Mouse (Mus musculus): Measurements from ENCODE around the gene Neto2. TPM values are rescaled to one million over a fixed set of nuclear protein-coding genes. Genes with fewer than 3 reads are reported as not detected.

Neto2 gene
- 13.1 and 14.5 TPM in 2 replicates for polyA plus RNA-seq (2016; fragmentation: Nextera tagmentation; extraction: Ambion mirVana)

GRCm38 (mm10) chr8:85700751-85701351, at the start of gene Neto2:
TSS of gene Neto2 (minus strand) at chr8:85700924.
- H3K27ac ChIP-seq (replicated peaks), result peak within 1 kb of the TSS; percentile 97

GRCm38 (mm10) chr8:85745053-85745452, 44.3 kb upstream of the Neto2 start:
- H3K4me3 ChIP-seq, result no peak overlapping the region
- WGBS, result 97% methylated on average over 2 of the region's 2 CpGs
- H3K27me3 ChIP-seq (replicated peaks; ENCODE audit: low read depth, poor library complexity, severe bottlenecking), result no peaks in the 10 kb centered on the region
- H3K27ac ChIP-seq (replicated peaks), result no peak overlapping the region
- H3K36me3 ChIP-seq (replicated peaks), result 0 out of 2 replicates have a peak, but pooled peaks cover 8% of the 10 kb centered on the region
- no peaks in the 10 kb centered on the region for H3K9me3 ChIP-seq
- H3K4me1 ChIP-seq, result no peaks in the 10 kb centered on the region
- no peak for DNase-seq (ENCODE audit: low spot score)

More at GRCm38 (mm10) chr8:85700751-85701351, at the start of gene Neto2:
- WGBS, result 6% methylated on average over 65 of the region's 65 CpGs
- peak; percentile 87 for DNase-seq (ENCODE audit: low spot score)
- H3K27me3 ChIP-seq (replicated peaks; ENCODE audit: low read depth, poor library complexity, severe bottlenecking), result peaks cover 27% of the 10 kb centered on the region
- H3K4me3 ChIP-seq, result peak within 1 kb of the TSS; percentile 79
- peaks cover 17% of the 10 kb centered on the region for H3K4me1 ChIP-seq
- H3K36me3 ChIP-seq (replicated peaks), result no peaks in the 10 kb centered on the region
- no peaks in the 10 kb centered on the region for H3K9me3 ChIP-seq

- no peak overlapping the region for H3K4me3 ChIP-seq
- no peak for DNase-seq (ENCODE audit: low spot score)
- 92% methylated on average over 3 of the region's 3 CpGs for WGBS
- H3K36me3 ChIP-seq (replicated peaks), result peaks cover 22% of the 10 kb centered on the region
- H3K27me3 ChIP-seq (replicated peaks; ENCODE audit: low read depth, poor library complexity, severe bottlenecking), result no peaks in the 10 kb centered on the region
- no peak overlapping the region for H3K27ac ChIP-seq (replicated peaks)
- no peaks in the 10 kb centered on the region for H3K9me3 ChIP-seq
- no peaks in the 10 kb centered on the region for H3K4me1 ChIP-seq
Measured at GRCm38 (mm10) chr8:85730545-85730944, 29.8 kb upstream of the Neto2 start.

- no peak overlapping the region for H3K4me3 ChIP-seq
- peaks cover 23% of the 10 kb centered on the region for H3K36me3 ChIP-seq (replicated peaks)
- H3K4me1 ChIP-seq, result no peaks in the 10 kb centered on the region
- H3K27ac ChIP-seq (replicated peaks), result no peak overlapping the region
- H3K27me3 ChIP-seq (replicated peaks; ENCODE audit: low read depth, poor library complexity, severe bottlenecking), result no peaks in the 10 kb centered on the region
- 87% methylated on average over 5 of the region's 5 CpGs for WGBS
- H3K9me3 ChIP-seq, result no peaks in the 10 kb centered on the region
- DNase-seq (ENCODE audit: low spot score), result no peak
Measured at GRCm38 (mm10) chr8:85717271-85717670, 16.5 kb upstream of the Neto2 start.

GRCm38 (mm10) chr8:85716696-85717095, 16.0 kb upstream of the Neto2 start:
- Histone ChIP-seq H3K4me3 (no peak overlapping the region), H3K4me1 (no peaks in the 10 kb centered on the region), H3K27ac (replicated peaks) (no peak overlapping the region), H3K9me3 (no peaks in the 10 kb centered on the region), H3K27me3 (replicated peaks; ENCODE audit: low read depth, poor library complexity, severe bottlenecking) (no peaks in the 10 kb centered on the region), H3K36me3 (replicated peaks) (peaks cover 18% of the 10 kb centered on the region)
- WGBS, result 92% methylated on average over 4 of the region's 4 CpGs
- no peak for DNase-seq (ENCODE audit: low spot score)

- Histone ChIP-seq H3K4me1 (no peaks in the 10 kb centered on the region), H3K9me3 (no peaks in the 10 kb centered on the region), H3K27ac (replicated peaks) (no peak overlapping the region), H3K36me3 (replicated peaks) (no peaks in the 10 kb centered on the region), H3K4me3 (no peak overlapping the region), H3K27me3 (replicated peaks; ENCODE audit: low read depth, poor library complexity, severe bottlenecking) (peaks cover 16% of the 10 kb centered on the region)
- 78% methylated on average over 2 of the region's 2 CpGs for WGBS
- DNase-seq (ENCODE audit: low spot score), result no peak
Measured at GRCm38 (mm10) chr8:85706988-85707387, 6.3 kb upstream of the Neto2 start.

GRCm38 (mm10) chr8:85700101-85700750, 498 bp downstream of the Neto2 start:
- Histone ChIP-seq H3K4me3 (peak overlapping the region; percentile 79), H3K27ac (replicated peaks) (peak overlapping the region; percentile 97), H3K27me3 (replicated peaks; ENCODE audit: low read depth, poor library complexity, severe bottlenecking) (peaks cover 27% of the 10 kb centered on the region), H3K4me1 (peaks cover 17% of the 10 kb centered on the region), H3K9me3 (no peaks in the 10 kb centered on the region), H3K36me3 (replicated peaks) (no peaks in the 10 kb centered on the region)
- under 1% methylated on average over 84 of the region's 84 CpGs for WGBS
- peak; percentile 90 for DNase-seq (ENCODE audit: low spot score)

- peak; percentile 81 for DNase-seq (ENCODE audit: low spot score)
- Histone ChIP-seq H3K27ac (replicated peaks) (no peak overlapping the region), H3K4me1 (peaks cover 17% of the 10 kb centered on the region), H3K9me3 (no peaks in the 10 kb centered on the region), H3K36me3 (replicated peaks) (no peaks in the 10 kb centered on the region), H3K4me3 (peak overlapping the region; percentile 79), H3K27me3 (replicated peaks; ENCODE audit: low read depth, poor library complexity, severe bottlenecking) (peaks cover 27% of the 10 kb centered on the region)
- WGBS, result 2% methylated on average over 6 of the region's 6 CpGs
Measured at GRCm38 (mm10) chr8:85699051-85699450, 1.7 kb downstream of the Neto2 start.

GRCm38 (mm10) chr8:85665146-85665545, 35.6 kb downstream of the Neto2 start:
- Histone ChIP-seq H3K4me3 (no peak overlapping the region), H3K4me1 (no peaks in the 10 kb centered on the region), H3K27me3 (replicated peaks; ENCODE audit: low read depth, poor library complexity, severe bottlenecking) (no peaks in the 10 kb centered on the region), H3K36me3 (replicated peaks) (peaks cover 21% of the 10 kb centered on the region), H3K27ac (replicated peaks) (no peak overlapping the region), H3K9me3 (no peaks in the 10 kb centered on the region)
- no peak for DNase-seq (ENCODE audit: low spot score)

- Histone ChIP-seq H3K9me3 (no peaks in the 10 kb centered on the region), H3K4me3 (no peak overlapping the region), H3K27ac (replicated peaks) (no peak overlapping the region), H3K27me3 (replicated peaks; ENCODE audit: low read depth, poor library complexity, severe bottlenecking) (no peaks in the 10 kb centered on the region), H3K4me1 (no peaks in the 10 kb centered on the region), H3K36me3 (replicated peaks) (peaks cover 16% of the 10 kb centered on the region)
- WGBS, result 60% methylated on average over 5 of the region's 5 CpGs
- peak; percentile 51 for DNase-seq (ENCODE audit: low spot score)
Measured at GRCm38 (mm10) chr8:85661995-85662394, 38.7 kb downstream of the Neto2 start.

GRCm38 (mm10) chr8:85651201-85651600, 49.5 kb downstream of the Neto2 start:
- 91% methylated on average over 2 of the region's 2 CpGs for WGBS
- no peaks in the 10 kb centered on the region for H3K4me1 ChIP-seq
- H3K36me3 ChIP-seq (replicated peaks), result peaks cover 25% of the 10 kb centered on the region
- H3K4me3 ChIP-seq, result no peak overlapping the region
- no peak for DNase-seq (ENCODE audit: low spot score)
- H3K27me3 ChIP-seq (replicated peaks; ENCODE audit: low read depth, poor library complexity, severe bottlenecking), result no peaks in the 10 kb centered on the region
- H3K9me3 ChIP-seq, result no peaks in the 10 kb centered on the region
- no peak overlapping the region for H3K27ac ChIP-seq (replicated peaks)

GRCm38 (mm10) chr8:85648553-85648952, 52.2 kb downstream of the Neto2 start:
- no peaks in the 10 kb centered on the region for H3K9me3 ChIP-seq
- no peaks in the 10 kb centered on the region for H3K4me1 ChIP-seq
- no peak for DNase-seq (ENCODE audit: low spot score)
- peaks cover 47% of the 10 kb centered on the region for H3K36me3 ChIP-seq (replicated peaks)
- H3K4me3 ChIP-seq, result no peak overlapping the region
- H3K27me3 ChIP-seq (replicated peaks; ENCODE audit: low read depth, poor library complexity, severe bottlenecking), result no peaks in the 10 kb centered on the region
- H3K27ac ChIP-seq (replicated peaks), result no peak overlapping the region

- H3K9me3 ChIP-seq, result no peaks in the 10 kb centered on the region
- no peak overlapping the region for H3K4me3 ChIP-seq
- no peaks in the 10 kb centered on the region for H3K4me1 ChIP-seq
- 87% methylated on average over 4 of the region's 4 CpGs for WGBS
- H3K36me3 ChIP-seq (replicated peaks), result peaks cover 75% of the 10 kb centered on the region
- DNase-seq (ENCODE audit: low spot score), result no peak
- no peak overlapping the region for H3K27ac ChIP-seq (replicated peaks)
- no peaks in the 10 kb centered on the region for H3K27me3 ChIP-seq (replicated peaks; ENCODE audit: low read depth, poor library complexity, severe bottlenecking)
Measured at GRCm38 (mm10) chr8:85644921-85645665, 55.6 kb downstream of the Neto2 start.
